Mouse (Mus musculus) myocyte (in vitro differentiated cells): ENCODE results near the gene Timm13. TPM values are rescaled to one million over a fixed set of nuclear protein-coding genes. Genes with fewer than 3 reads are reported as not detected.

Experiments
- H3K27me3 ChIP-seq: one replicate; pipeline ENCODE4 v1.6.1; 2011; ENCODE audit not compliant: control insufficient read depth, insufficient read depth, insufficient read length
- H3K36me3 ChIP-seq: one replicate; pipeline ENCODE4 v1.6.1; 2011; ENCODE audit not compliant: control insufficient read depth, insufficient read depth
- H3K4me2 ChIP-seq: one replicate; pipeline ENCODE4 v1.6.1; 2011; ENCODE audit warnings: low read depth, control low read depth
- H3K4me3 ChIP-seq: one replicate; pipeline ENCODE4 v1.5.1; 2011; ENCODE audit warnings: mild to moderate bottlenecking, control low read depth, moderate library complexity
- H3K79me2 ChIP-seq: one replicate; pipeline ENCODE4 v1.6.1; 2011; ENCODE audit not compliant: control insufficient read depth, insufficient read depth
- H3ac ChIP-seq: one replicate; pipeline ENCODE4 v1.6.1; 2011; ENCODE audit not compliant: control insufficient read depth, insufficient read length
- CEBPB ChIP-seq: IDR thresholded peaks from 2 replicates; pipeline ENCODE4 v1.6.1; 2011; ENCODE audit warnings: mild to moderate bottlenecking, moderate library complexity; ENCODE audit not compliant: poor library complexity, insufficient read depth, severe bottlenecking
- E2F4 ChIP-seq: IDR thresholded peaks from one replicate; pipeline ENCODE4 v1.6.1; 2011; ENCODE audit warnings: mild to moderate bottlenecking, control low read depth, moderate library complexity; ENCODE audit not compliant: insufficient read depth
- MAX ChIP-seq: IDR thresholded peaks from one replicate; pipeline ENCODE4 v1.6.1; 2011; ENCODE audit warnings: low read depth, mild to moderate bottlenecking, control low read depth
- MYOD1 ChIP-seq, 3 experiments: IDR thresholded peaks; one replicate each; pipeline ENCODE4 v1.6.1; 2011; ENCODE audit warnings: control low read depth in 2 of 3, low read depth in 2 of 3, mild to moderate bottlenecking in 2 of 3, moderate library complexity in 1 of 3; ENCODE audit not compliant: insufficient read length in 2 of 3, control insufficient read depth in 1 of 3
- MYOG ChIP-seq, 3 experiments: IDR thresholded peaks; one replicate each; pipeline ENCODE4 v1.6.1; 2011; ENCODE audit warnings: control low read depth in 2 of 3, low read depth in 2 of 3, mild to moderate bottlenecking in 2 of 3; ENCODE audit not compliant: insufficient read length in 2 of 3, control insufficient read depth in 1 of 3, insufficient read depth in 1 of 3
- POLR2A ChIP-seq: IDR thresholded peaks from one replicate; pipeline ENCODE4 v1.6.1; 2011; ENCODE audit warnings: low read depth, mild to moderate bottlenecking, control low read depth, moderate library complexity; ENCODE audit not compliant: insufficient read length
- POLR2AphosphoS2 ChIP-seq: IDR thresholded peaks from one replicate; pipeline ENCODE4 v1.6.1; 2011; ENCODE audit warnings: low read depth, control low read depth; ENCODE audit not compliant: insufficient read length
- REST ChIP-seq: IDR thresholded peaks from one replicate; pipeline ENCODE4 v1.6.1; 2011; ENCODE audit warnings: mild to moderate bottlenecking, control low read depth, moderate library complexity; ENCODE audit not compliant: insufficient read depth, insufficient read length
- SRF ChIP-seq: IDR thresholded peaks from one replicate; pipeline ENCODE4 v1.6.1; 2011; ENCODE audit warnings: low read depth; ENCODE audit not compliant: control insufficient read depth, insufficient read length
- TCF12 ChIP-seq: IDR thresholded peaks from one replicate; pipeline ENCODE4 v1.6.1; 2011; ENCODE audit warnings: mild to moderate bottlenecking, control low read depth; ENCODE audit not compliant: poor library complexity, insufficient read depth, severe bottlenecking
- TCF3 ChIP-seq: IDR thresholded peaks from one replicate; pipeline ENCODE4 v1.6.1; 2011; ENCODE audit warnings: low read depth, control low read depth; ENCODE audit not compliant: insufficient read length
- USF1 ChIP-seq: IDR thresholded peaks from one replicate; pipeline ENCODE4 v1.6.1; 2011; ENCODE audit warnings: low read depth, mild to moderate bottlenecking, control low read depth, moderate library complexity
- polyA plus RNA-seq: library from polyadenylated mRNA; unstranded; fragments of >200 nt; fragmentation: generic; extraction: Trizol; gene quantifications from one replicate; pipeline ENCODE4 v1.2.1, GENCODE M21; 2012; ENCODE audit warnings: missing spikeins

Gene Timm13
- polyA plus RNA-seq, 1 experiment: 225 TPM

GRCm38 (mm10) chr10:80915260-80915659 is 14.5 kb upstream of the Timm13 start:
- H3K36me3 ChIP-seq: no peaks in the 10 kb centered on the region
- H3K4me2 ChIP-seq: peak overlapping the region; percentile 46
- H3K4me3 ChIP-seq: peak overlapping the region; percentile 92
- no peak overlapping the region for H3ac ChIP-seq
- no peak for TF ChIP-seq E2F4
- no peak for TF ChIP-seq MAX
- no peak for TF ChIP-seq CEBPB
- TF ChIP-seq SRF: no peak
- TF ChIP-seq TCF12: no peak
- TF ChIP-seq TCF3: no peak
- TF ChIP-seq REST: no peak
- TF ChIP-seq MYOD1 (IDR thresholded peaks at IDR 0.05; ENCODE audit: control insufficient read depth in 1 of 3, insufficient read length in 2 of 3, low read depth in 2 of 3): no peak
- no peak for TF ChIP-seq POLR2A
- TF ChIP-seq MYOG (IDR thresholded peaks at IDR 0.05; ENCODE audit: control insufficient read depth in 1 of 3, insufficient read depth in 1 of 3, insufficient read length in 2 of 3, low read depth in 2 of 3): no peak
- no peak for TF ChIP-seq POLR2AphosphoS2
- no peak for TF ChIP-seq USF1
- H3K79me2 ChIP-seq: peaks cover 30% of the 10 kb centered on the region
- H3K27me3 ChIP-seq: no peaks in the 10 kb centered on the region

GRCm38 (mm10) chr10:80914253-80914656 is 13.5 kb upstream of the Timm13 start:
- peaks cover 3% of the 10 kb centered on the region for H3K36me3 ChIP-seq
- H3K27me3 ChIP-seq: no peaks in the 10 kb centered on the region
- peak overlapping the region; percentile 46 for H3K4me2 ChIP-seq
- no peak overlapping the region for H3K4me3 ChIP-seq
- no peak for TF ChIP-seq E2F4
- TF ChIP-seq REST: no peak
- TF ChIP-seq POLR2A: peak; percentile 3
- peak; percentile 87 to 99 (median 95) for TF ChIP-seq MYOG (IDR thresholded peaks at IDR 0.05; ENCODE audit: control insufficient read depth in 1 of 3, insufficient read depth in 1 of 3, insufficient read length in 2 of 3, low read depth in 2 of 3)
- TF ChIP-seq POLR2AphosphoS2: peak; percentile 32
- TF ChIP-seq CEBPB: 0 out of 2 replicates have a peak, but pooled peaks have one; percentile 32
- peak; percentile 21 for TF ChIP-seq SRF
- no peak for TF ChIP-seq USF1
- TF ChIP-seq TCF3: peak; percentile 99
- peak; percentile 82 to 97 (median 94) for TF ChIP-seq MYOD1 (IDR thresholded peaks at IDR 0.05; ENCODE audit: control insufficient read depth in 1 of 3, insufficient read length in 2 of 3, low read depth in 2 of 3)
- no peak for TF ChIP-seq MAX
- peak; percentile 98 for TF ChIP-seq TCF12
- peaks cover 30% of the 10 kb centered on the region for H3K79me2 ChIP-seq
- no peak overlapping the region for H3ac ChIP-seq

GRCm38 (mm10) chr10:80913364-80914011 is 12.7 kb upstream of the Timm13 start:
- TF ChIP-seq USF1: no peak
- TF ChIP-seq SRF: no peak
- TF ChIP-seq TCF12: peak; percentile 15
- no peak for TF ChIP-seq TCF3
- peak in 2 of 3 experiments; percentile 39 to 81 for TF ChIP-seq MYOG (IDR thresholded peaks at IDR 0.05; ENCODE audit: control insufficient read depth in 1 of 3, insufficient read depth in 1 of 3, insufficient read length in 2 of 3, low read depth in 2 of 3)
- peak in 2 of 3 experiments; percentile 69 to 77 for TF ChIP-seq MYOD1 (IDR thresholded peaks at IDR 0.05; ENCODE audit: control insufficient read depth in 1 of 3, insufficient read length in 2 of 3, low read depth in 2 of 3)
- TF ChIP-seq POLR2AphosphoS2: no peak
- peak overlapping the region; percentile 46 for H3K4me2 ChIP-seq
- H3K4me3 ChIP-seq: no peak overlapping the region
- H3K79me2 ChIP-seq: peaks cover 29% of the 10 kb centered on the region
- no peaks in the 10 kb centered on the region for H3K27me3 ChIP-seq
- peaks cover 3% of the 10 kb centered on the region for H3K36me3 ChIP-seq
- H3ac ChIP-seq: no peak overlapping the region

DNA sequence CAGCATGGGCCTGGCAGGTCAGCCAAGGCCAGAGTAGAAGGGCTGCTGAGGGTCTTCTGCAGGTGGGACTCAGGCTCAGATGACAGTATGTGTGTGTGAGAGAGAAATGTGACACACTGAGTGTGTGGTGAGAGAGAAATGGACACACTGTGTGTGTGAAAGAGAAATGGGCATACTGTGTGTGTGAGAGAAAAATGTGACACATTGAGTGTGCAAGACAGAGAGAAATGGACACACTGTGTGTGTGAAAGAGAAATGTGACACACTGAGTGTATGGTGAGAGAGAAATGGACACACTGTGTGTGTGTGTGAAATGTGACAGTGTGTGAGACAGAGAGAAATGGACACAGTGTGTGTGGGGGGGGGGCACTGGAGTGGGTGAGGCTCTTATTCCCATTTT is 11.1 kb upstream of the Timm13 start:
- Histone ChIP-seq H3K79me2 (peaks cover 15% of the 10 kb centered on the region), H3K4me2 (peak overlapping the region; percentile 21), H3K27me3 (no peaks in the 10 kb centered on the region), H3K4me3 (no peak overlapping the region), H3ac (no peak overlapping the region), H3K36me3 (peaks cover 8% of the 10 kb centered on the region)
- TF ChIP-seq TCF12 (no peak), TCF3 (no peak), MYOD1 (IDR thresholded peaks at IDR 0.05; ENCODE audit: control insufficient read depth in 1 of 3, insufficient read length in 2 of 3, low read depth in 2 of 3) (no peak), MYOG (IDR thresholded peaks at IDR 0.05; ENCODE audit: control insufficient read depth in 1 of 3, insufficient read depth in 1 of 3, insufficient read length in 2 of 3, low read depth in 2 of 3) (no peak), SRF (no peak), POLR2AphosphoS2 (no peak), CEBPB (no peak), USF1 (no peak), REST (no peak), E2F4 (no peak), MAX (no peak), POLR2A (no peak)
